22 mouse cellular contexts compared by ENCODE assay signal in the genomic region with DNA sequence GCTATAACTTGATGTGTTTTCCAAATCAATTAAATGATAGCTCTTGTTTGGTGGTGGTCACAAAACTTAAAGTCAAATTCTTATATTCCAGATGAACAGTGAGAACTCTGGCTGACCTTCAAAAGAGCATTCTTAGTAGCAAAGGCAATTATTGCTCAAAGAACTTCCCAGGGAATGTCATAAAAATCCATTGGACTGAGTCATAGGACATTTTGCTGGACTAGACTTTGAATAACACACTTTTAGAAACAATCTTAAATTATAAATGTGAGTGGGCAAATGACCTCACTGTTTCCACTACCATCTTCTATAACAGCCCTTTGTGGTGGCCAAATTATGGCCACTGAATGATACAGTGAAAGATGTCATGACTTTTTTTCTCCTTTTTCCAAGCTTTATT. TPM values are rescaled to one million over a fixed set of nuclear protein-coding genes. Genes with fewer than 3 reads are reported as not detected.
A peak's percentile ranks its signal among the peaks of the same experiment; 100 is the strongest.
DNase-seq lines count a peak whose midpoint lies in the region; ATAC-seq and TF ChIP-seq lines count a peak whose summit lies in the region.
"Had no signal": no experiment of that assay in that cellular context is flagged by ENCODE, and none has a peak within 500 bp of the region (broad histone marks: within the 10 kb centered on the region; RNA-seq: fewer than 3 reads in every experiment).

No protein-coding gene starts in this region.

- no peak overlapping the region for H3K9ac ChIP-seq in forebrain, embryonic 14.5 days (ENCODE audit: low read length)
- H3K9ac ChIP-seq: embryonic facial prominence, embryonic 12.5 days; forebrain, embryonic 12.5 days; forebrain, postnatal 0 days; hindbrain, embryonic 14.5 days; intestine, embryonic 15.5 days had no signal

- CTCF ChIA-PET in Patski (lab: Charles Lee): interaction anchor here (1.0 to 1.8 kb wide), 6 partner anchors 10 to 19 kb away, joined by 3 to 7 read pairs (median 4); no protein-coding TSS in a partner anchor

- no peaks in the 10 kb centered on the region for H3K36me3 ChIP-seq in C2C12 (ENCODE audit: control insufficient read depth, insufficient read depth)
- H3K36me3 ChIP-seq in forebrain, embryonic 14.5 days (ENCODE audit: control insufficient read depth, insufficient read depth, low read length): no peaks in the 10 kb centered on the region
- H3K36me3 ChIP-seq: embryonic facial prominence, embryonic 12.5 days; forebrain, embryonic 12.5 days; heart, embryonic 10.5 days; hindbrain, embryonic 10.5 days; intestine, embryonic 15.5 days had no signal

- no peak overlapping the region for H3ac ChIP-seq in C2C12 (ENCODE audit: control insufficient read depth, insufficient read length, low read depth)

- H3K79me3 ChIP-seq in C2C12 (ENCODE audit: low read depth): no peaks in the 10 kb centered on the region

- peak; percentile 91 for ATAC-seq in Patski
- no peak for ATAC-seq in forebrain, embryonic 14.5 days
- ATAC-seq: activated CD4-positive, CD25-positive, alpha-beta regulatory T cell, adult 4 months; forebrain, postnatal 0 days; intestine, embryonic 15.5 days had no signal

- no peak overlapping the region for H3K4me3 ChIP-seq in C2C12 (ENCODE audit: insufficient read depth, poor library complexity, severe bottlenecking)
- no peak overlapping the region for H3K4me3 ChIP-seq in forebrain, embryonic 14.5 days (ENCODE audit: low read depth, low read length)
- H3K4me3 ChIP-seq: embryonic facial prominence, embryonic 12.5 days; forebrain, embryonic 12.5 days; gastrocnemius, adult 2 months; heart, embryonic 10.5 days; hindbrain, embryonic 10.5 days; intestine, embryonic 15.5 days had no signal

- H3K9me3 ChIP-seq in forebrain, embryonic 14.5 days (replicated peaks; ENCODE audit: control insufficient read depth, low read length): no peaks in the 10 kb centered on the region
- H3K9me3 ChIP-seq: embryonic facial prominence, embryonic 12.5 days; forebrain, embryonic 12.5 days; heart, embryonic 10.5 days; hindbrain, embryonic 10.5 days; intestine, embryonic 15.5 days had no signal

- no peak for TF ChIP-seq CTCF in C2C12 (IDR thresholded peaks at IDR 0.05; ENCODE audit: control insufficient read depth, insufficient read depth, insufficient read length)
- no peak for TF ChIP-seq CTCF in Patski (IDR thresholded peaks at IDR 0.05)

- no peaks in the 10 kb centered on the region for H3K4me1 ChIP-seq in forebrain, embryonic 14.5 days (ENCODE audit: control insufficient read depth, insufficient read depth, low read length)
- H3K4me1 ChIP-seq: embryonic facial prominence, embryonic 12.5 days; forebrain, embryonic 12.5 days; heart, embryonic 10.5 days; hindbrain, embryonic 10.5 days; intestine, embryonic 15.5 days had no signal

- no peak overlapping the region for H3K4me2 ChIP-seq in forebrain, embryonic 14.5 days (ENCODE audit: low read length)
- H3K4me2 ChIP-seq: embryonic facial prominence, embryonic 12.5 days; forebrain, embryonic 12.5 days; hindbrain, embryonic 14.5 days; intestine, embryonic 15.5 days had no signal

- H3K27ac ChIP-seq in forebrain, embryonic 14.5 days (ENCODE audit: low read depth, low read length): no peak overlapping the region
- H3K27ac ChIP-seq: embryonic facial prominence, embryonic 12.5 days; forebrain, embryonic 12.5 days; gastrocnemius, adult 2 months; heart, embryonic 10.5 days; hindbrain, embryonic 10.5 days; hindbrain, embryonic 14.5 days; intestine, embryonic 15.5 days had no signal

- H3K79me2 ChIP-seq in C2C12 (ENCODE audit: control insufficient read depth, insufficient read depth): no peaks in the 10 kb centered on the region

- in situ Hi-C loops in Patski (cut with MboI; ENCODE audit: low pct_unique_long_range_greater_than_20kb): no loop called here

- peak; percentile 3 for DNase-seq in lung, postnatal 10 days
- DNase-seq in lung, postnatal 14 days: no peak
- DNase-seq in Patski (ENCODE audit: low read depth, low spot score) (peak; percentile 82), MN1 (ENCODE audit: low spot score) (no peak)
- DNase-seq in layer of hippocampus, postnatal 25 days (ENCODE audit: extremely low spot score in 1 of 2, low spot score in 1 of 2): no peak
- DNase-seq in forebrain, embryonic 14.5 days (ENCODE audit: low spot score): no peak
- DNase-seq: adrenal gland, postnatal 14 days; cerebellum, adult 11-12 months; cerebellum, adult 9-10 months; cerebellum, postnatal 25 days; forebrain, postnatal 0 days; gastrocnemius, adult 2 months; gastrocnemius, postnatal 25 days had no signal

- POLR2A ChIA-PET in Patski (lab: Charles Lee): interaction anchor here (1.0 kb wide), 1 partner anchor 290 kb away, joined by 3 read pairs; no protein-coding TSS in a partner anchor

- H3K27me3 ChIP-seq in C2C12 (ENCODE audit: control insufficient read depth, insufficient read depth, insufficient read length) (no peaks in the 10 kb centered on the region), Patski (no peaks in the 10 kb centered on the region)
- H3K27me3 ChIP-seq in forebrain, embryonic 14.5 days (replicated peaks; ENCODE audit: control insufficient read depth, insufficient read depth, low read length): no peaks in the 10 kb centered on the region
- H3K27me3 ChIP-seq: CH12.LX; embryonic facial prominence, embryonic 12.5 days; forebrain, embryonic 12.5 days; intestine, embryonic 15.5 days had no signal

TF ChIP-seq in C2C12, 6 proteins besides CTCF, POLR2A, EP300 and RAD21:
- TF ChIP-seq MAX (IDR thresholded peaks at IDR 0.05) (no peak), CEBPB (IDR thresholded peaks at IDR 0.05; ENCODE audit: low read depth) (peak; percentile 63)

RNA-seq across cellular contexts. Expression of a gene that starts 54.2 kb away (rescaled TPM):
- polyA plus RNA-seq in C2C12 (2012; fragmentation: generic; extraction: Trizol) (84.3 TPM), Patski (2021) (38.3 TPM)
- 10 to 100 TPM in 1 of 2 experiments, 1 to 10 TPM in 1; 6.1 to 10.1 TPM for total RNA-seq in layer of hippocampus, postnatal 25 days (2021)
- 100 and 120 TPM in 2 replicates for polyA plus RNA-seq in forebrain, embryonic 14.5 days (2014; fragmentation: Nextera tagmentation; extraction: Ambion mirVana)

Comparison
In these comparisons a context has a peak if more than half of its experiments do, and no peak if none do; other contexts are left out.
1. DNase-seq: peak in lung, postnatal 10 days (single experiment) and Patski (single experiment); none in lung, postnatal 14 days (single experiment), MN1 (single experiment), layer of hippocampus, postnatal 25 days (0 of 2) and forebrain, embryonic 14.5 days (single experiment).